Mouse (Mus musculus): ENCODE results near the gene Pebp1. TPM values are rescaled to one million over a fixed set of nuclear protein-coding genes. Genes with fewer than 3 reads are reported as not detected.
A peak's percentile ranks its signal among the peaks of the same experiment; 100 is the strongest.

Pebp1 gene
- total and polyA plus RNA-seq, 2 experiments: 253 to 719 TPM

DNA sequence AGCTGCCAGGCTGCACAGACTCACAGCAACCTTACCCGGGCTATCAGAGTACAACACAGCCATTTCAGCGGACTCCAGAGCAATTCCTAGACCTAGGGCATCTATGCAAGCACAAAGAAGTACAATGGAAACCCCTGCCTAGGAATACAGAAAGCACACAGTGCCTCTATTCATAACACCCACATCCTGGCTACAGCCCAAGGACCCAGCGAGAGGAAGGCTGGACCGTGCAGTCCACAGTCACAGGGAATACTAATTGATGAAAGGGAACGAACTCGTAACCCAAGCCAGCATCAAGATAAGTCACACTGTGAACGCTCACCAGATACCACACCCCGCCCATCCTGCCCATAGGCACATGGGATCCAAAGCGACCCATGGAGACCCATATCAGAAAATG, 3.4 kb downstream of the Pebp1 start:
- Histone ChIP-seq H3K4me3 (ENCODE audit: insufficient read depth, low read depth, low read length) (no peak overlapping the region), H3K4me1 (ENCODE audit: control insufficient read depth, insufficient read depth, low read length) (peaks cover 24% of the 10 kb centered on the region), H3K36me3 (ENCODE audit: control insufficient read depth, insufficient read depth, low read length) (peaks cover 10% of the 10 kb centered on the region; the same call in 1 of the 2 replicates), H3K27me3 (ENCODE audit: control insufficient read depth, insufficient read depth, low read length) (no peaks in the 10 kb centered on the region), H3K9ac (ENCODE audit: low read depth, low read length) (no peak overlapping the region), H3K79me2 (ENCODE audit: control insufficient read depth, insufficient read depth, low read length) (no peaks in the 10 kb centered on the region), H3K27ac (replicated peaks; ENCODE audit: insufficient read depth, low read depth, low read length) (no peak overlapping the region)
- 87% methylated on average over 9 of the region's 9 CpGs for WGBS
- TF ChIP-seq CTCF (IDR thresholded peaks at IDR 0.05; ENCODE audit: low read depth, low read length): no peak
- DNase-seq (ENCODE audit: extremely low read depth, low read depth, low spot score): no peak

DNA sequence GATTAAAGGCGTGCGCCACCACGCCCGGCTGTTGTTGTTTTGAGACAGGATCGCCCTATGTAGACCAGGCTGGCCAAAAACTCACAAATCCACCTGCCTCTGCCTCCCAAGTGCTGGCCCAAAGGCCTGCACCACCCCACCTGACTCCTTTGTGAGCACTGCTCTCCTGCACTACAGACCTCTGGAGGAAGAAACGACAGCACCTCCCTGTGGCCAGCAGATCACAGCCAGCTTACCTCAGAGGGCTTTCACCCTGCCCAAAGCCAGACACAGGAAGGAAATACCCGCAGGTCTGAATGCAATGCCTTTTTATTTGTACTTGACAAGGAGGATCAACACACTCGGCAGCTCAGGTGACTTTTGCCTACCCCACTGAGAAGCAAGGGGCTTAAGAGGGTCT, 5.1 kb downstream of the Pebp1 start:
- no peaks in the 10 kb centered on the region for H3K27me3 ChIP-seq (ENCODE audit: control insufficient read depth, insufficient read depth, low read length)
- H3K79me2 ChIP-seq (ENCODE audit: control insufficient read depth, insufficient read depth, low read length): no peaks in the 10 kb centered on the region
- no peak for DNase-seq (ENCODE audit: extremely low read depth, low read depth, low spot score)
- peaks cover 24% of the 10 kb centered on the region for H3K4me1 ChIP-seq (ENCODE audit: control insufficient read depth, insufficient read depth, low read length)
- peak; percentile 26; the same call in 1 of the 2 replicates for TF ChIP-seq CTCF (IDR thresholded peaks at IDR 0.05; ENCODE audit: low read depth, low read length)
- no peak for TF ChIP-seq POLR2A (IDR thresholded peaks at IDR 0.05; ENCODE audit: extremely low read depth, insufficient read depth, low read length)
- no peak overlapping the region for H3K4me3 ChIP-seq (ENCODE audit: insufficient read depth, low read depth, low read length)
- H3K9ac ChIP-seq (ENCODE audit: low read depth, low read length): no peak overlapping the region
- peaks cover 10% of the 10 kb centered on the region; the same call in 1 of the 2 replicates for H3K36me3 ChIP-seq (ENCODE audit: control insufficient read depth, insufficient read depth, low read length)
- WGBS: 85% methylated on average over 8 of the region's 8 CpGs
- no peak overlapping the region for H3K27ac ChIP-seq (replicated peaks; ENCODE audit: insufficient read depth, low read depth, low read length)

DNA sequence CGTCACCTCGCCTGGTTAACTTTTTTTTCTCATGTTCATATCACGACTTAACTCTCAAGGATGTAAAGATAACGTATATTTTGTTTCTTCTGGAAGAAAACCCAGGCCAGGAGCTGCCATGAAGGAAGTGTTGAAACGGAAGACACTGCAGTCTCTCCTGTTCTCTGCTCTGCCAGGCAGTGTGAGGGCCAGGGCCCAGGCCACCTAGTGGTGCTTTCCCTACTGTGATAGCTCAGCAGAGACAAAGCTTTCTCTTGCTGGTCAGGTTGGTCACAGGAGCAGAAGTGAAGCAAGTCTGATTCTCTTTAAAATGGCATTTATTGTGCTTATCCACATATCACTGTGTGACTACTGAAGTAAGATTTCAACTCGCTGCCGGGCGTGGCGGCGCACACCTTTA, 5.9 kb downstream of the Pebp1 start:
- TF ChIP-seq CTCF (IDR thresholded peaks at IDR 0.05; ENCODE audit: low read depth, low read length): peak; percentile 27; the same call in 1 of the 2 replicates
- TF ChIP-seq POLR2A (IDR thresholded peaks at IDR 0.05; ENCODE audit: extremely low read depth, insufficient read depth, low read length): no peak
- Histone ChIP-seq H3K4me3 (ENCODE audit: insufficient read depth, low read depth, low read length) (no peak overlapping the region), H3K4me1 (ENCODE audit: control insufficient read depth, insufficient read depth, low read length) (peaks cover 24% of the 10 kb centered on the region), H3K9ac (ENCODE audit: low read depth, low read length) (no peak overlapping the region), H3K36me3 (ENCODE audit: control insufficient read depth, insufficient read depth, low read length) (peaks cover 10% of the 10 kb centered on the region; the same call in 1 of the 2 replicates), H3K79me2 (ENCODE audit: control insufficient read depth, insufficient read depth, low read length) (no peaks in the 10 kb centered on the region), H3K27me3 (ENCODE audit: control insufficient read depth, insufficient read depth, low read length) (no peaks in the 10 kb centered on the region), H3K27ac (replicated peaks; ENCODE audit: insufficient read depth, low read depth, low read length) (no peak overlapping the region)
- 90% methylated on average over 10 of the region's 10 CpGs for WGBS
- no peak for DNase-seq (ENCODE audit: extremely low read depth, low read depth, low spot score)

DNA sequence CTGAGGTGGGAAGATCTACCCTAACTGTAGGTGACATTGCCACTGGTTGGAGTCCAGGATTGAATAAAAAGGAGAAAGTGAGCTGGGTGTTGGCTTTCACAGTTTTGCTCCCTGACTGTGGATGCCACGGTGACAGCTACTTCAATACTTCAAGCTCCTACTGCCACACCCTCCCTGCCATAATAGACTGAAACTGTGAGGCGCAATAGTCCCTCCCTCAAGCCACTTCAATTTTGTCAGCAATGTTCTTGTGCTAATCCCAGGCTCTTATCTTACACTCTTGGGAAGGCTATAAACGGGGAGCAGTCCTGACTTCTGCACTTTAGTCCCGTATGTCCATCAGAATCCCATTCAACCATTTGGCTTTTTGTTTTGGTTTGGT, 7.8 kb downstream of the Pebp1 start:
- Histone ChIP-seq H3K27ac (replicated peaks; ENCODE audit: insufficient read depth, low read depth, low read length) (peak overlapping the region; percentile 32), H3K27me3 (ENCODE audit: control insufficient read depth, insufficient read depth, low read length) (no peaks in the 10 kb centered on the region), H3K4me1 (ENCODE audit: control insufficient read depth, insufficient read depth, low read length) (peaks cover 11% of the 10 kb centered on the region), H3K79me2 (ENCODE audit: control insufficient read depth, insufficient read depth, low read length) (no peaks in the 10 kb centered on the region), H3K4me3 (ENCODE audit: insufficient read depth, low read depth, low read length) (no peak overlapping the region), H3K9ac (ENCODE audit: low read depth, low read length) (no peak overlapping the region), H3K36me3 (ENCODE audit: control insufficient read depth, insufficient read depth, low read length) (peaks cover 8% of the 10 kb centered on the region; the same call in 1 of the 2 replicates)
- 67% methylated on average over 4 of the region's 4 CpGs for WGBS
- no peak for DNase-seq (ENCODE audit: extremely low read depth, low read depth, low spot score)
- TF ChIP-seq CTCF (IDR thresholded peaks at IDR 0.05; ENCODE audit: low read depth, low read length): no peak
- TF ChIP-seq POLR2A (IDR thresholded peaks at IDR 0.05; ENCODE audit: extremely low read depth, insufficient read depth, low read length): no peak

DNA sequence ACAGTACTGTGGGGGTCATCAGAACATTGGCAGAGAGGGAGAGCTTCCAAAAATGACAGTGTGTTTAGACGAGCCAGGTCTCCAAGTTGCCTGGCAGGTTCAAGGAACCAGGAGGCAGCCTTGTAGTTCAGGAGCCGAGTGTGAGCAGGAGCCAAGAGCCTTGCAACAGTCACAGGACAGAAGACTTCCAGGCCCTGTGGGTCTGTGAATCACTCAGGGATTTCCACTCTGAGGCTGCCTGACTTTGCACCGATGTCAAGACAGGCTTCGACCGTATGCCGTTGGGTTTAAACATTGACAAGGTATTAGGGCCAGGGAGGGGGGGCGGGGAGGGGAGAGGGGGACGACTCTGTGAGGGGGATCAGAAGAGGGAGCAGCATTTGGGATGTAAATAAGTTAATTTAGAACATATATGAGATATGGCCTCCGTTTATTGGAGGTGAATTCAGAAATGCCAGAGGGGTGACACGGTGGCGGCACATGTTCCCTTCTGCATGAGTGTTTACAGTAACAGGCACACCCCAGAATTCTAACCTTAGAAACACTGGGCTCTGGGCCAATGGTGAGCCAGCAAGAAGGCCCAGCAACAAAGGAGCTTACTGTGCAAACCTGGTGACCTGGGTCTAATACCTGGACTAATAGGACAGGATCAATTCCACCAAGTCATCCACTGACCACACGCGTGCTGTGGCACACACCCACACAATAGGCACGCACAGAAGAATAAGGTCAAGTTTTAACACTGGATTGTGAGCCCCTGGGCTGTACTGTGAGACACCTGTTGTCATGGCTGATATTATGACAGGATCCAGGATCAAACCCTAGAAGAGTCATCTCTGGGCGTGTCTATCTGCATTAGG, 8.4 kb downstream of the Pebp1 start:
- H3K4me1 ChIP-seq (ENCODE audit: control insufficient read depth, insufficient read depth, low read length): peaks cover 10% of the 10 kb centered on the region
- peaks cover 3% of the 10 kb centered on the region; the same call in 1 of the 2 replicates for H3K36me3 ChIP-seq (ENCODE audit: control insufficient read depth, insufficient read depth, low read length)
- no peak overlapping the region for H3K4me3 ChIP-seq (ENCODE audit: insufficient read depth, low read depth, low read length)
- DNase-seq (ENCODE audit: extremely low read depth, low read depth, low spot score): peak; percentile 97
- H3K27me3 ChIP-seq (ENCODE audit: control insufficient read depth, insufficient read depth, low read length): no peaks in the 10 kb centered on the region
- peak overlapping the region; percentile 4; the same call in 1 of the 2 replicates for H3K9ac ChIP-seq (ENCODE audit: low read depth, low read length)
- peak overlapping the region; percentile 83 for H3K27ac ChIP-seq (replicated peaks; ENCODE audit: insufficient read depth, low read depth, low read length)
- TF ChIP-seq CTCF (IDR thresholded peaks at IDR 0.05; ENCODE audit: low read depth, low read length): no peak
- no peak for TF ChIP-seq POLR2A (IDR thresholded peaks at IDR 0.05; ENCODE audit: extremely low read depth, insufficient read depth, low read length)
- WGBS: 29% methylated on average over 15 of the region's 15 CpGs
- no peaks in the 10 kb centered on the region for H3K79me2 ChIP-seq (ENCODE audit: control insufficient read depth, insufficient read depth, low read length)

DNA sequence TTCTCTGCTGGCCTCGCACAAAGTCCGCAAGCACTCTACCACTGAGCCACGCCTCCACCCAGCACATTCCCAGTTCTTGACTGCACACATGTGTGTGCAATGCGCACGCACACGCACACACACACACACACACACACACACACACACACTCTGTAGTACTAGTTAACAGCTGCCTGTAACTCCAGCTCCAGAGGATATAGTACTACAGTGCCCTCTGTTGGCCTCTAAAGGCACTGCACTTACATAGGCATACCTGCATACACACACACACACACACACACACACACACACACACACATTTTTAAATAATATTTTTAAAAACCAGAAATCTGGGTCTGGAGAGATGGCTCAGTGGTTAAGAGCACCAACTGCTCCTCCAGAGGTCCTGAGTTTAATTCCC, 9.6 kb downstream of the Pebp1 start:
- Histone ChIP-seq H3K27me3 (ENCODE audit: control insufficient read depth, insufficient read depth, low read length) (no peaks in the 10 kb centered on the region), H3K36me3 (ENCODE audit: control insufficient read depth, insufficient read depth, low read length) (peaks cover 1% of the 10 kb centered on the region; the same call in 1 of the 2 replicates), H3K79me2 (ENCODE audit: control insufficient read depth, insufficient read depth, low read length) (no peaks in the 10 kb centered on the region), H3K4me3 (ENCODE audit: insufficient read depth, low read depth, low read length) (no peak overlapping the region), H3K4me1 (ENCODE audit: control insufficient read depth, insufficient read depth, low read length) (peaks cover 10% of the 10 kb centered on the region), H3K9ac (ENCODE audit: low read depth, low read length) (no peak overlapping the region), H3K27ac (replicated peaks; ENCODE audit: insufficient read depth, low read depth, low read length) (no peak overlapping the region)
- DNase-seq (ENCODE audit: extremely low read depth, low read depth, low spot score): no peak
- 97% methylated on average over 6 of the region's 6 CpGs for WGBS
- no peak for TF ChIP-seq POLR2A (IDR thresholded peaks at IDR 0.05; ENCODE audit: extremely low read depth, insufficient read depth, low read length)
- TF ChIP-seq CTCF (IDR thresholded peaks at IDR 0.05; ENCODE audit: low read depth, low read length): no peak

Data from liver, adult 2 months (tissue).